Mouse (Mus musculus): ENCODE results near the gene Boc.

DNA sequence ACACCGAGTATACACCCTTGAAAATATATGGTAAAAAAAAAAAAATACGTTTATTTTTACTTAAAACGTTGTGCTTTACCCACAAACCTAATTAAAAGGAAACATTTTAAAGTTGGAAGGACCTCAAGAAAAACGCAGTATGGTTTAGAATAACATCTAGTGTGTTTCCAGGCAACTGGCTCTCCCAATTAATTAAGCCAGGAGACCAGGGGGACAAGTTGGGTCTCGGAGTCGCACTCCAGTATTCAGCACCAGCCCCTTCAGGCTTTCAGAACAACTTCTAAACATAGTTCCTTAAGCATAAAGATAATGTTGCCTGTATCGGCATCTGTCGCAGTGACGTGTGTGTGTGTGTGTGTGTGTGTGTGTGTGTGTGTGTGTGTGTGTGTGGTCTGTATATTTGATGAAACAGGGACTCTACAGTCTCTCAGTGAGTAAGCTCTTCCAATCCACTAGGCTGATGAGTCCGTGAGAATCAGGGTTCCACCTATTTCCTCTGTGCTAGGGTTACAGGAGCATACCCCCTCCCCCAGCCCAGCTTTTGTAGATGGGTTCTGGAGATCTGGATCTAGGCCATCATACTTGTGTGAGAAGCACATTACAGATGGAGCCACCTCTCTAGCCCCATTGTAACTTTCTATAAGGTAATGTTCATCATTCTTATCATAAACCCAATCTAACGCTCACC lies 31.3 kb downstream of the Boc start:
- TF ChIP-seq CTCF (conservative IDR thresholded peaks at IDR 0.05; ENCODE audit: insufficient read depth, insufficient read length, low read depth, low read length): no peak
- no peak for TF ChIP-seq POLR2A (IDR thresholded peaks at IDR 0.05; ENCODE audit: low read depth, low read length)
